Mouse (Mus musculus) ES-Bruce4 (cell line): ENCODE data around the gene Paxx. TPM values are rescaled to one million over a fixed set of nuclear protein-coding genes. Genes with fewer than 3 reads are reported as not detected.
"Not testable (repeated sequence)": the region's sequence is repeated elsewhere in the genome, so short reads cannot be mapped to it uniquely, and the experiment has no call there.

Experiments used
- H3K27ac ChIP-seq: 2 replicates; pipeline ENCODE4 v1.5.1; 2012; ENCODE audit warnings: low read length, inconsistent platforms; ENCODE audit not compliant: insufficient read depth
- H3K27me3 ChIP-seq: 2 replicates; pipeline ENCODE4 v1.6.1; 2012; ENCODE audit warnings: mild to moderate bottlenecking, low read length, inconsistent platforms; ENCODE audit not compliant: control insufficient read depth, poor library complexity, insufficient read depth, severe bottlenecking
- H3K36me3 ChIP-seq: 2 replicates; pipeline ENCODE4 v1.6.1; 2012; ENCODE audit warnings: inconsistent platforms, mild to moderate bottlenecking, low read length, moderate library complexity; ENCODE audit not compliant: control insufficient read depth, poor library complexity, insufficient read depth, severe bottlenecking
- H3K4me1 ChIP-seq: one replicate; pipeline ENCODE4 v1.8.1; 2011; ENCODE audit warnings: low read length; ENCODE audit not compliant: control insufficient read depth, insufficient read depth
- H3K4me3 ChIP-seq: 2 replicates; pipeline ENCODE4 v1.5.1; 2011; ENCODE audit warnings: low read depth, mild to moderate bottlenecking, low read length
- H3K9ac ChIP-seq: 2 replicates; pipeline ENCODE4 v1.6.1; 2012; ENCODE audit warnings: low read depth, mild to moderate bottlenecking, inconsistent platforms; ENCODE audit not compliant: poor library complexity, severe bottlenecking
- H3K9me3 ChIP-seq: replicated peaks from 2 replicates; pipeline ENCODE4 v1.6.1; 2012; ENCODE audit warnings: mild to moderate bottlenecking, low read length, inconsistent platforms; ENCODE audit not compliant: control insufficient read depth, poor library complexity, insufficient read depth, severe bottlenecking
- CTCF ChIP-seq: IDR thresholded peaks from one replicate; pipeline ENCODE4 v1.8.1; 2011; ENCODE audit warnings: low read depth, low read length
- EP300 ChIP-seq: IDR thresholded peaks from 2 replicates; pipeline ENCODE4 v1.6.1; 2011; ENCODE audit warnings: low read depth, low read length; ENCODE audit not compliant: insufficient read depth
- POLR2A ChIP-seq: IDR thresholded peaks from one replicate; pipeline ENCODE4 v1.8.1; 2011; ENCODE audit warnings: low read length; ENCODE audit not compliant: insufficient read depth
- polyA plus RNA-seq: library from polyadenylated mRNA; stranded (reverse); fragments of >200 nt; gene quantifications from 2 replicates; pipeline ENCODE4 v1.2.4, GENCODE M21; 2011; ENCODE audit warnings: low read depth; ENCODE audit not compliant: missing spikeins, insufficient read depth, insufficient read length

The Paxx gene
- polyA plus RNA-seq, 1 experiment = 3.7 TPM

GRCm38 (mm10) chr2:25426721-25427191 is 34.1 kb downstream of the Paxx start:
- Histone ChIP-seq H3K27ac (no peak overlapping the region), H3K4me3 (no peak overlapping the region), H3K9me3 (no peaks in the 10 kb centered on the region), H3K27me3 (no peaks in the 10 kb centered on the region), H3K36me3 (no peaks in the 10 kb centered on the region), H3K9ac (no peak overlapping the region), H3K4me1 (peaks cover 1% of the 10 kb centered on the region)
- TF ChIP-seq EP300 (no peak), CTCF (peak; percentile 89)

DNA sequence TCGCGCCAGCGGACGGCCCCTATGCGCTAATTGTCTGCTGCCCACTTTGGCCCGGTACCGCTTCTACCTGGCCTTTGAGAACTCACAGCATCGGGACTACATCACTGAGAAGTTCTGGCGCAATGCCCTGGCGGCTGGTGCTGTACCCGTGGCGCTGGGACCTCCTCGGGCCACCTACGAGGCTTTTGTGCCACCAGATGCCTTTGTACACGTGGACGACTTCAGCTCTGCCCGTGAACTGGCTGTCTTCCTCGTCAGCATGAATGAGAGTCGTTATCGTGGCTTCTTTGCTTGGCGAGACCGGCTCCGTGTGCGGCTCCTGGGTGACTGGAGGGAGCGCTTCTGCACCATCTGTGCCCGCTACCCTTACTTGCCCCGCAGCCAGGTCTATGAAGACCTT is 35.4 kb downstream of the Paxx start:
- H3K9ac ChIP-seq = peak overlapping the region; percentile 36
- TF ChIP-seq POLR2A = no peak
- no peak for TF ChIP-seq EP300
- no peak for TF ChIP-seq CTCF
- H3K9me3 ChIP-seq = no peaks in the 10 kb centered on the region

GRCm38 (mm10) chr2:25423626-25424025 is 37.3 kb downstream of the Paxx start:
- peaks cover 2% of the 10 kb centered on the region for H3K4me1 ChIP-seq
- no peaks in the 10 kb centered on the region for H3K27me3 ChIP-seq
- TF ChIP-seq EP300 (no peak), POLR2A (no peak), CTCF (no peak)
- H3K9ac ChIP-seq = no peak overlapping the region
- H3K4me3 ChIP-seq = no peak overlapping the region
- no peaks in the 10 kb centered on the region for H3K9me3 ChIP-seq
- H3K36me3 ChIP-seq = no peaks in the 10 kb centered on the region
- H3K27ac ChIP-seq = no peak overlapping the region

More for the DNA sequence above, 35.4 kb downstream of the Paxx start:
- Histone ChIP-seq H3K27ac (no peak overlapping the region), H3K4me1 (peaks cover 2% of the 10 kb centered on the region), H3K27me3 (no peaks in the 10 kb centered on the region), H3K36me3 (no peaks in the 10 kb centered on the region), H3K4me3 (peak overlapping the region; percentile 43)

DNA sequence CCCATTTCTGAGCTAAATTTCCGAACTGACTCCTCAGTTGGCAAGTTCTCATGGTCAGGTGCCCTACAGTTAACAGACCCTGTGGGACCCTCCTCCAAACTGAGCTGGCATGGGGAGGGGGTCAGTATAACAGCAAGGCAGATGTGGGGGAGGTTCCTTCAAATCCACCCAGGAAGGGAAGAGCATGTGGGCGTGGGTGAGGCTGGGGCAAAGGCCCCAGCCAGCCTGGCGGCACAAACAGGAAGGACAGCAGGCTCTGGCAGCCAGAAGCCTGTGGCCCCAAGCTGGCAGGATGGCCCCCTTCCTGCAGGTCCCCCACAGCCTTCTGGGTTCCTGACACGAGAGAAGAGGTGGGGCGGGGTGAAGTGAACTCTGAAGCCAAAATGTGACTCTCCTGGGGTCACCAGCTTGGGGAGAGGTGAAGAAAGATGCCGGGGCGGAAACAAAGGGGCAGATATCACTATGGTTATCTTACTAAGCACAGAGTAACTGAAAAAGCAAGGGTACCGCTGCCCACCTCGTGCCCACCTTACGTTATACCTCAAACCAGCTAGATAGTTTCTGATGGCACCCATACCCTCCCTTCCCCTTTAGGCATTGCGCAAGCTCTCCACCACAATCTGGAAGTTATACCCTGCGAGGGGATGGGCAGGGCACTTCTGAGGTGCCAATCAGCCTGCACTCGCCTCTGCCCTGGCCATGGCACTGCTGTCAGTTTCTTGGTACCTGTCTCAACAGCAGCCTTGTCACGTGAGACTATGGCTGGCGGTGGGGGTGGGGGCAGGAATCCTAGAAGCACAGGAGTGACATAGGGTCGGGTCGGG is 38.1 kb downstream of the Paxx start, which contains the start of gene Fut7:
Gene Fut7 (plus strand): TSS at position 681 of the 824 bp plus-strand sequence.
- no peaks in the 10 kb centered on the region for H3K27me3 ChIP-seq
- H3K9me3 ChIP-seq = no peaks in the 10 kb centered on the region
- H3K27ac ChIP-seq = no peak within 1 kb of the TSS
- H3K36me3 ChIP-seq = no peaks in the 10 kb centered on the region
- H3K4me3 ChIP-seq = no peak within 1 kb of the TSS
- TF ChIP-seq POLR2A = no peak
- TF ChIP-seq EP300 = no peak
- TF ChIP-seq CTCF = no peak
- H3K4me1 ChIP-seq = peaks cover 2% of the 10 kb centered on the region
- no peak within 1 kb of the TSS for H3K9ac ChIP-seq

GRCm38 (mm10) chr2:25421896-25422295 is 39.0 kb downstream of the Paxx start:
- H3K27ac ChIP-seq = no peak overlapping the region
- TF ChIP-seq EP300 (no peak), CTCF (peak; percentile 52)
- no peaks in the 10 kb centered on the region for H3K27me3 ChIP-seq
- H3K9ac ChIP-seq = no peak overlapping the region
- H3K36me3 ChIP-seq = no peaks in the 10 kb centered on the region
- H3K4me1 ChIP-seq = peaks cover 2% of the 10 kb centered on the region
- no peak overlapping the region for H3K4me3 ChIP-seq
- H3K9me3 ChIP-seq = no peaks in the 10 kb centered on the region

GRCm38 (mm10) chr2:25417426-25417825 is 43.5 kb downstream of the Paxx start:
- Histone ChIP-seq H3K4me3 (no peak overlapping the region), H3K27me3 (no peaks in the 10 kb centered on the region), H3K36me3 (no peaks in the 10 kb centered on the region), H3K27ac (no peak overlapping the region), H3K9me3 (no peaks in the 10 kb centered on the region), H3K4me1 (peaks cover 2% of the 10 kb centered on the region), H3K9ac (no peak overlapping the region)
- TF ChIP-seq CTCF (no peak), EP300 (no peak), POLR2A (no peak)

- H3K36me3 ChIP-seq, H3K4me1 ChIP-seq, H3K4me3 ChIP-seq, H3K9ac ChIP-seq, H3K27ac ChIP-seq, H3K9me3 ChIP-seq, H3K27me3 ChIP-seq: not testable (repeated sequence)
Observed at GRCm38 (mm10) chr2:25413436-25413835, 47.5 kb downstream of the Paxx start.
